Mouse (Mus musculus) lung, embryonic 16.5 days (tissue): ENCODE data around the gene Nid2. TPM values are rescaled to one million over a fixed set of nuclear protein-coding genes. Genes with fewer than 3 reads are reported as not detected.

Experiments used
- ATAC-seq: fragments of 200-750 bp; cut with Nextera tagmentation; 2 replicates; pipeline ENCODE4 v1.8.0; 2017; ENCODE audit warnings: low read depth, mild to moderate bottlenecking, moderate library complexity
- H3K27ac ChIP-seq: fragments of 300-500 bp; sonication (generic); 2 replicates; pipeline ENCODE4 v1.5.1; 2014; ENCODE audit warnings: mild to moderate bottlenecking, control low read depth, low read length
- H3K27me3 ChIP-seq: fragments of 300-500 bp; sonication (generic); 2 replicates; pipeline ENCODE4 v1.6.1; 2014; ENCODE audit warnings: low read depth, low read length, mixed read lengths; ENCODE audit not compliant: control insufficient read depth, insufficient read depth
- H3K36me3 ChIP-seq: fragments of 300-500 bp; sonication (generic); 2 replicates; pipeline ENCODE4 v1.6.1; 2014; ENCODE audit warnings: low read length; ENCODE audit not compliant: control insufficient read depth, insufficient read depth
- H3K4me1 ChIP-seq: fragments of 300-500 bp; sonication (generic); replicated peaks from 2 replicates; pipeline ENCODE4 v1.6.1; 2014; ENCODE audit warnings: low read length, mixed read lengths; ENCODE audit not compliant: control insufficient read depth, insufficient read depth
- H3K4me2 ChIP-seq: fragments of 300-500 bp; sonication (generic); 2 replicates; pipeline ENCODE4 v1.6.1; 2014; ENCODE audit warnings: low read depth, low read length, control low read depth
- H3K4me3 ChIP-seq: fragments of 300-500 bp; sonication (generic); 2 replicates; pipeline ENCODE4 v1.5.1; 2014; ENCODE audit warnings: mild to moderate bottlenecking, low read length, control low read depth
- H3K9ac ChIP-seq: fragments of 300-500 bp; sonication (generic); 2 replicates; pipeline ENCODE4 v1.6.1; 2014; ENCODE audit warnings: low read length, control low read depth
- H3K9me3 ChIP-seq: fragments of 300-500 bp; sonication (generic); 2 replicates; pipeline ENCODE4 v1.6.1; 2016; ENCODE audit warnings: low read length; ENCODE audit not compliant: control insufficient read depth
- WGBS: fragments of 180-500 bp; shearing (Covaris S2); extraction: QIAGEN DNeasy Blood & Tissue Kit; methylation state at CpG from one replicate; pipeline ENCODE4 v1.1.7; 2014; 5-methylcytosine and 5-hydroxymethylcytosine counted together
- polyA plus RNA-seq: library from polyadenylated mRNA; unstranded; fragments of >200 nt; fragmentation: Nextera tagmentation; extraction: Ambion mirVana; gene quantifications from 2 replicates; pipeline ENCODE4 v1.2.1, GENCODE M21; 2015

The Nid2 gene
- polyA plus RNA-seq, 1 experiment from 2014 or later, result 114 TPM

DNA sequence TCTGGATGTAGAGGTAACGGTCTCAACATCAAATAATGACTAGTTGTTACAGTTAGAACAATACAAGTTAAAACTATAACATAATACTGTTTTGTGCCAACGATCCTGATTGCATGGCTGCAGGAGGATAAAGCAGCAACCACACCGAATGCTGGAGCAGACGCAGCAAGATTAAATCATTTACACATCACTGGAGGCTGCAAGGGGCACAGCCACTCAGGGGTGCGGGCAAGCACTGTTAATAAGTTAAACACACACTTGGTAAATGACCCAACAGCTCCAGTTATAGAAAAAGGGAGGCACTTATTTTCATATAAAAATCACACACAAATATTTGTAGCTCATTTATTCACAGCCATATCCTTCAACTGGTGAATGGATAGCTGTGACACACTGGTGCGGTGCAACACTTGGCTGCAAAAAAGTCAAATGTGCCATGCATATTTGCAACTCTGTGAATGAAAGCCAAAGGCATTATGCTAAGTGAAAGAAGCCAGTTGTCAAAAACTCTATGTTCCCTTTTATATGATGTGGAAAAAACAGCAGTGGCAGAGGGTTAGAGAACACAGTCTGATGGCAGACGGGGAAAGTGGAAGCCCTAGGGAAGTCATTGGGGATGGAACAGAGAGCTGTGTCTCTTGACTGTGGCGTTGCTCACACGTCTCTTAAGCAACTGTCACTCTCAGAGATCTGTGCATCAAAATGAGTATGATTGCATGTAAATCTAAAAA, 11.5 kb upstream of the Nid2 start:
- Histone ChIP-seq H3K4me1 (peaks cover 15% of the 10 kb centered on the region), H3K27ac (no peak overlapping the region), H3K9ac (no peak overlapping the region), H3K9me3 (no peaks in the 10 kb centered on the region), H3K27me3 (no peaks in the 10 kb centered on the region), H3K36me3 (no peaks in the 10 kb centered on the region), H3K4me2 (no peak overlapping the region), H3K4me3 (no peak overlapping the region)
- WGBS, result 71% methylated on average over 9 of the region's 9 CpGs
- ATAC-seq, result no peak

DNA sequence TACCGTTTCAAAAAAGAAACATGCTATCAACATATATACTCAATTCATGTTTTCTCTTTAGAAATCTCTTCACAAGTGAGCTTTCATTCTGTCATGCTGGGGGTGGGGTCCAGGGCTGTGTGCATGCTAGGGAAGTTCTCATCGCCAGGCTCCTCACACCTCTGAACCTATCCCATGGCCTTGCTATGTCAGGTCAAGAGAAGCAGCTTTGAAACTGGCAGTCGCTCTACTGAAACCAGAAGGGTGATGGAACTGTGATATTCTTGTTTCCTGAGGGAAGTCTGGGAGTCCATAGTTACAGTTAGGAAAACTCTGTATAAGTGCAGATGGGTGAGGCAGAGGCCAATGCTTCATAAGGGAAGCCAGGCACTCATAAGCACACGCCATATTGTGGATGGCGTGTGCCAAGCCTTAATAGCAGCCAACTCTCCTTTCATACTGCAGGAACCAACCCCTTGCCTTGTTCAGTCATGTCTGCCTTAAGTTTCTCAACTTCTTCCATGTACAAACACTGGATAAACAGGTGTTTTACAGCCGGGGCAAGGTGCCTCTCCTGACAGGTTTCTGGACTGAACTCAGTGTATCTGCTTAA, 10.8 kb upstream of the Nid2 start:
- no peak overlapping the region for H3K4me2 ChIP-seq
- no peaks in the 10 kb centered on the region for H3K27me3 ChIP-seq
- H3K9me3 ChIP-seq, result no peaks in the 10 kb centered on the region
- no peak overlapping the region for H3K9ac ChIP-seq
- no peaks in the 10 kb centered on the region for H3K36me3 ChIP-seq
- peaks cover 17% of the 10 kb centered on the region for H3K4me1 ChIP-seq
- H3K4me3 ChIP-seq, result no peak overlapping the region
- ATAC-seq, result no peak
- no peak overlapping the region for H3K27ac ChIP-seq
- 81% methylated on average over 6 of the region's 6 CpGs for WGBS

DNA sequence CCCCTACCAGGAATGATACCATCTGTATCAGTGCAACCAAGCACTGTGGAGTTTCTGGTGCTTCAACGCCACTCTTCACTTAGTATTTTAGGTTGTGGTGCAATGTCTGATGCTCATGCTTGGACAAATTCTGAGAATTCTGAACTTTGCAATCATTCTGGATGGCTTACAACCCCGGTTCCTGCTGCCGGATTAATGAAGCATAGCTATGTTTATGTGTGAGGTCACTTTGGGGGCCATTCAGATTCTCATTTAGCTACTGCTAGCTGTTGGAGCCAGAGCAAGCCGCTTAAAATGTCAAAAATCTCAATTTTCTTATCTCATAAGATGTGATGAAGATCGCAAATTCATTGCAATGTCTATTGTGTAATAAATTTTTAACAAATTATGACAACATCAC, 6.2 kb upstream of the Nid2 start:
- H3K36me3 ChIP-seq, result no peaks in the 10 kb centered on the region
- no peaks in the 10 kb centered on the region for H3K9me3 ChIP-seq
- no peak overlapping the region for H3K4me2 ChIP-seq
- H3K4me1 ChIP-seq, result peaks cover 2% of the 10 kb centered on the region; the same call in 1 of the 2 replicates
- H3K9ac ChIP-seq, result no peak overlapping the region
- peak overlapping the region; percentile 6; the same call in 1 of the 2 replicates for H3K27ac ChIP-seq
- H3K27me3 ChIP-seq, result peaks cover 15% of the 10 kb centered on the region
- no peak overlapping the region for H3K4me3 ChIP-seq
- 58% methylated on average over 5 of the region's 5 CpGs for WGBS
- ATAC-seq, result peak; percentile 34; the same call in 1 of the 2 replicates

DNA sequence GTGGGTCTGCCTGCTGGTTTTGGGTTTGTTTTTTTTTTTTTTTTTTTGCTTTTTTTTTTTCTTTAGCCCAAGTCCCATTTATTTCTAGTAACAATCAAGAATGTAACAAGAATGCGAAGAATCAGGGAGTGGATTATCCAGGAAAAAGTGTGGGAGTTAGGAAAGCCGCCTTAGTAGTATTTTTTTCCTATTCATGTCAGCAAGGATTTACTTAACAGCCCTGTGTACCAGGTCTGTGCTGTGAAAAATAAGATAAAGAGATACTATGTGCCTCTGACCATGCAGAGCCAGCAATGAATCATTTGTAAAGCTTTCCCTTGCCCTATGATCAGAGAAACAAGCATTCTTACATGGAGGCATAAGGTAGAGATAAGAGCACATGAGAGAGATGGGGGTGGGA, 4.8 kb upstream of the Nid2 start:
- Histone ChIP-seq H3K9ac (no peak overlapping the region), H3K27ac (no peak overlapping the region), H3K9me3 (no peaks in the 10 kb centered on the region), H3K4me3 (no peak overlapping the region), H3K4me1 (peaks cover 11% of the 10 kb centered on the region), H3K36me3 (no peaks in the 10 kb centered on the region), H3K4me2 (no peak overlapping the region), H3K27me3 (peaks cover 15% of the 10 kb centered on the region)
- ATAC-seq, result no peak
- whole genome bisulfite sequencing, result 67% methylated on average over 2 of the region's 2 CpGs

DNA sequence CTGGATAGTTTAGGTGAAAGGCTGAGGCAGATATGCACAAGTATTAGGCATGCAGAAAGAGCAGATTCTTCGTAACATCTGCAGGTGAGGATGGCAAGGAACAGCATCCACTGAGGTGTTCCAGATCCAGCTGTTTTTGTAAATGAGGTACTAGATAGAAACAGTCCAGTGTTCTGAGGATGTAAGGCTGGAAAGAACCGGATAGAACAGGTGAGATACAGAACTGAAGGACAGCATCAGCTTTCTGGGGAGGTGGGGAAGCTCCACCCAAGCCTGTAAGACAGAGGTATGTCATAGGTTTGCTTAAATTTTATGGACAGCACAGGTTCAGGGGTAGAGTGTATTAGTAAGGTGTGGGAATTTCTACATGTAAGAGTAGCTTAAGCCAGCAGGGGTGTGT, 4.3 kb upstream of the Nid2 start:
- peaks cover 15% of the 10 kb centered on the region for H3K27me3 ChIP-seq
- ATAC-seq, result no peak
- H3K4me2 ChIP-seq, result no peak overlapping the region
- no peak overlapping the region for H3K27ac ChIP-seq
- H3K9ac ChIP-seq, result no peak overlapping the region
- peaks cover 11% of the 10 kb centered on the region for H3K4me1 ChIP-seq
- WGBS, result 83% methylated on average over 2 of the region's 2 CpGs
- H3K9me3 ChIP-seq, result no peaks in the 10 kb centered on the region
- no peak overlapping the region for H3K4me3 ChIP-seq
- no peaks in the 10 kb centered on the region for H3K36me3 ChIP-seq

DNA sequence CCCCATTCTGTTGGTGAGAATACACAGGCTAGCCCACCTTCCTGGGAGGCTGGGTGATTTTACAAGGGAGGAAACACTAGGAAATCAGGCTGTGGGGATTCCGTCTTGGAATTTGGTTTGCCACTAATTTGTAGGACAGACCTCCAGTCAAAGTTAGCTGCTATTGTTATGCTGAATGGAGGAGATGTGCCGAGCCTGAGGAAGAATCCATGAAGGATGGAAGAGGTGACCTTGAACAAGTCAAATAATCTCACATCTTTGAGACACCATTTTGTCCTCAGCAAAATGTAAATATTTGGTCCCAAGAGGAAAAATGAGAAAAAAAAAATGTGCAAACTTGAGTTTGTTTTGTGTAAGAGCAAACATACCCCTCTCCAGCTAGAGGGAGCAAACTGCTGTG, 1.3 kb upstream of the Nid2 start:
- WGBS, result 39% methylated on average over 2 of the region's 2 CpGs
- H3K4me1 ChIP-seq, result peaks cover 21% of the 10 kb centered on the region
- no peaks in the 10 kb centered on the region for H3K36me3 ChIP-seq
- H3K4me3 ChIP-seq, result no peak overlapping the region
- no peak overlapping the region; the same call in 1 of the 2 replicates for H3K4me2 ChIP-seq
- H3K9ac ChIP-seq, result no peak overlapping the region
- ATAC-seq, result no peak
- H3K27ac ChIP-seq, result no peak overlapping the region
- H3K27me3 ChIP-seq, result peaks cover 26% of the 10 kb centered on the region
- no peaks in the 10 kb centered on the region for H3K9me3 ChIP-seq

DNA sequence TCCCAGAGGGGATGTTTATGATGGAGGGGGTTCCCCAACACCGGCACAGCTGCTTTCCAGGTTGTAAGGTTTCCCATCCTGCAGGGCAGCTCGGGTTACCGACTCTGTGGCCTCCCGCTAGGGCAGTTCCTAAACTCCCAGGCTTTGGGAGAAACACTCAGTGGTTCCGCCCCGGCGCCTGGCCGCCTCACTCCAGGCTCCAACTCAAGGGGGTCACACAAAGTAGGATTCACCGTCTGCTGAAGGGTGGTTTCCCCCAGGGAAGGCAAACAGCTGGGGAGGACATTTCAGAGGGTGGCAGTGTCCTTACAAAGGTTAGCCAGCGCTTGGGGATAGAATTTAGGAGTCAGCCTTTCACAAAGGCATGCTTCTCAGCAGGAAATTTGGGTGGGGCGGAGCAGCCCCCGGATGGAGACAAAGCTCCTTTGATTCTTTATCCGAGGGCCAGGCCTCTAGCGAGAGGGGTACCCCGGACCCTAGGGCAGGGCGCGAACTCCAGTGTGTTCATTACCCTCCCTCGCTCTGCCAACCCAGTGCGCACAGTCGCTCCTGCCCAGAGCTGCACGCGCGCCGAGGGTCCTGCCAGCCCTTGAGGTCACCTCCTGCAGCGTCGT, 547 bp upstream of the Nid2 start:
- Histone ChIP-seq H3K4me3 (peak overlapping the region; percentile 62), H3K4me1 (peaks cover 20% of the 10 kb centered on the region), H3K27me3 (peaks cover 31% of the 10 kb centered on the region), H3K9ac (peak overlapping the region; percentile 64), H3K9me3 (no peaks in the 10 kb centered on the region), H3K4me2 (peak overlapping the region; percentile 81), H3K27ac (peak overlapping the region; percentile 86), H3K36me3 (no peaks in the 10 kb centered on the region)
- ATAC-seq, result peak; percentile 16; the same call in 1 of the 2 replicates
- 4% methylated on average over 26 of the region's 26 CpGs for WGBS

DNA sequence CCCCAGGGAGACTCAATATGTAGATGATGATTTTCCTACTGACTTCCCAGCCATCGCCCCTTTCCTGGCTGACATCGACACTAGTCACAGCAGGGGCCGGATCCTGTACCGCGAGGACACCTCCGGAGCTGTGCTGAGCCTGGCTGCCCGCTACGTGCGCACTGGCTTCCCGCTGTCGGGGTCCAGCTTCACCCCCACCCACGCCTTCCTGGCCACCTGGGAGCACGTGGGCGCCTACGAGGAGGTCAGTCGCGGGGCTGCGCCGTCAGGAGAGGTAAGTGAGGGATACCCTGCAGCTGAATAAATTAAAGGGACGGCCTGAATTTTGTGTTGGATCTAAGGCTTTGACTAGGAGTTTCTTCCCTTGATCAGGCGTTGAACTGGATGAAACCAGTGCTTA, 1.2 kb downstream of the Nid2 start:
- ATAC-seq, result no peak
- peak overlapping the region; percentile 81 for H3K4me2 ChIP-seq
- H3K4me3 ChIP-seq, result peak overlapping the region; percentile 62
- no peaks in the 10 kb centered on the region for H3K9me3 ChIP-seq
- H3K9ac ChIP-seq, result peak overlapping the region; percentile 67
- peaks cover 43% of the 10 kb centered on the region for H3K27me3 ChIP-seq
- no peak overlapping the region for H3K27ac ChIP-seq
- peaks cover 20% of the 10 kb centered on the region for H3K4me1 ChIP-seq
- 4% methylated on average over 21 of the region's 21 CpGs for WGBS
- H3K36me3 ChIP-seq, result no peaks in the 10 kb centered on the region
